Mouse (Mus musculus): ENCODE results near the gene Insig2. TPM values are rescaled to one million over a fixed set of nuclear protein-coding genes. Genes with fewer than 3 reads are reported as not detected.

Gene Insig2
- total RNA-seq, 2 experiments from 2014 or later = 41.1 to 43.8 TPM

- DNase-seq (ENCODE audit: low spot score in 2 of 2) = no peak
- intact Hi-C loops (cut with DNase I) = loop anchor here (5.0 kb wide), 1 partner anchor 69 kb away; no protein-coding TSS in a partner anchor
Measured at GRCm38 (mm10) chr1:121328193-121328555, 4.2 kb downstream of the Insig2 start.

GRCm38 (mm10) chr1:121327344-121328192, 4.8 kb downstream of the Insig2 start:
- intact Hi-C loops (cut with DNase I) = loop anchor here (5.0 kb wide), 1 partner anchor 70 kb away; no protein-coding TSS in a partner anchor
- DNase-seq (ENCODE audit: low spot score in 2 of 2) = peak; percentile 89 to 92

- intact Hi-C loops (cut with DNase I) = loop anchor here (5.0 kb wide), 1 partner anchor 71 kb away; no protein-coding TSS in a partner anchor
- peak in 1 of 2 experiments; percentile 11 for DNase-seq (ENCODE audit: low spot score in 2 of 2)
Measured at GRCm38 (mm10) chr1:121326591-121327343, 5.6 kb downstream of the Insig2 start.

GRCm38 (mm10) chr1:121323501-121323900, 8.9 kb downstream of the Insig2 start:
- peak in 1 of 2 experiments; percentile 44 for DNase-seq (ENCODE audit: low spot score in 2 of 2)
- intact Hi-C loops (cut with DNase I) = no loop called here

- intact Hi-C loops (cut with DNase I) = no loop called here
- peak in 1 of 2 experiments; percentile 20 for DNase-seq (ENCODE audit: low spot score in 2 of 2)
Measured at GRCm38 (mm10) chr1:121314766-121315428, 17.5 kb downstream of the Insig2 start.

- no peak for DNase-seq (ENCODE audit: low spot score in 2 of 2)
- intact Hi-C loops (cut with DNase I) = no loop called here
Measured at GRCm38 (mm10) chr1:121313181-121313580, 19.2 kb downstream of the Insig2 start.

- intact Hi-C loops (cut with DNase I) = no loop called here
- DNase-seq (ENCODE audit: low spot score in 2 of 2) = no peak
Measured at GRCm38 (mm10) chr1:121312326-121312725, 20.1 kb downstream of the Insig2 start.

GRCm38 (mm10) chr1:121296717-121297255, 35.6 kb downstream of the Insig2 start:
- intact Hi-C loops (cut with DNase I) = no loop called here
- no peak for DNase-seq (ENCODE audit: low spot score in 2 of 2)

- no peak for DNase-seq (ENCODE audit: low spot score in 2 of 2)
- intact Hi-C loops (cut with DNase I) = no loop called here
Measured at GRCm38 (mm10) chr1:121293571-121293970, 38.8 kb downstream of the Insig2 start.

- DNase-seq (ENCODE audit: low spot score in 2 of 2) = peak in 1 of 2 experiments; percentile 24
- intact Hi-C loops (cut with DNase I) = no loop called here
Measured at GRCm38 (mm10) chr1:121290841-121291240, 41.5 kb downstream of the Insig2 start.

- intact Hi-C loops (cut with DNase I) = no loop called here
- DNase-seq (ENCODE audit: low spot score in 2 of 2) = peak in 1 of 2 experiments; percentile 8
Measured at GRCm38 (mm10) chr1:121290340-121290739, 42.0 kb downstream of the Insig2 start.

GRCm38 (mm10) chr1:121284197-121284596, 48.2 kb downstream of the Insig2 start:
- no peak for DNase-seq (ENCODE audit: low spot score in 2 of 2)
- intact Hi-C loops (cut with DNase I) = no loop called here

- intact Hi-C loops (cut with DNase I) = no loop called here
- no peak for DNase-seq (ENCODE audit: low spot score in 2 of 2)
Measured at GRCm38 (mm10) chr1:121280501-121280900, 51.9 kb downstream of the Insig2 start.

- intact Hi-C loops (cut with DNase I) = no loop called here
- DNase-seq (ENCODE audit: low spot score in 2 of 2) = peak in 1 of 2 experiments; percentile 15
Measured at GRCm38 (mm10) chr1:121278370-121278769, 54.0 kb downstream of the Insig2 start.

GRCm38 (mm10) chr1:121277466-121277865, 54.9 kb downstream of the Insig2 start:
- intact Hi-C loops (cut with DNase I) = no loop called here
- no peak for DNase-seq (ENCODE audit: low spot score in 2 of 2)

GRCm38 (mm10) chr1:121275961-121276506, 56.4 kb downstream of the Insig2 start:
- DNase-seq (ENCODE audit: low spot score in 2 of 2) = no peak
- intact Hi-C loops (cut with DNase I) = no loop called here

- intact Hi-C loops (cut with DNase I) = no loop called here
- DNase-seq (ENCODE audit: low spot score in 2 of 2) = no peak
Measured at GRCm38 (mm10) chr1:121260171-121260741, 72.1 kb downstream of the Insig2 start.

All from left cerebral cortex, postnatal 14 days (tissue).